Mouse (Mus musculus): ENCODE measurements at regions not wholly inside any gene's neighbourhood (a gene's known extent, or its start where the extent isn't known, plus 50 kb on each side); places are given as distances from the start of the nearest gene placed in this dataset.

GRCm38 (mm10) chr9:122494691-122495090, 143.3 kb downstream of the Abhd5 start:
- TF ChIP-seq CTCF (IDR thresholded peaks at IDR 0.05; ENCODE audit: low read depth): no peak
- no peak for TF ChIP-seq EP300 (IDR thresholded peaks at IDR 0.05; ENCODE audit: low read depth)

Measured in heart, postnatal 0 days (tissue).